Mouse (Mus musculus) liver, postnatal 0 days (tissue): ENCODE measurements around the gene Ghrl.

Experiments used
- CTCF ChIP-seq: sonication (generic); IDR thresholded peaks from 2 replicates; pipeline ENCODE4 v1.5.1; 2016; ENCODE audit warnings: antibody characterized with exemption, low read depth
- EP300 ChIP-seq: IDR thresholded peaks from 2 replicates; pipeline ENCODE4 v1.6.1; 2016; ENCODE audit warnings: antibody characterized with exemption, low read depth, mild to moderate bottlenecking

GRCm38 (mm10) chr6:113717541-113717940 is 2.1 kb downstream of the Ghrl start:
- TF ChIP-seq EP300 (no peak), CTCF (no peak)
